Mouse (Mus musculus) kidney, adult 2 months (tissue): Measurements from ENCODE around the gene Cnnm2. TPM values are rescaled to one million over a fixed set of nuclear protein-coding genes. Genes with fewer than 3 reads are reported as not detected.
A peak's percentile ranks its signal among the peaks of the same experiment; 100 is the strongest.
"Not testable (repeated sequence)": the region's sequence is repeated elsewhere in the genome, so short reads cannot be mapped to it uniquely, and the experiment has no call there.

Experiments
- DNase-seq: peaks from one replicate; pipeline ENCODE4 v3.0.0; 2021
- H3K27ac ChIP-seq: fragments of 200-500 bp; 2 replicates; pipeline ENCODE4 v1.5.1; 2012; ENCODE audit warnings: low read depth, low read length, control low read depth, inconsistent platforms; ENCODE audit not compliant: insufficient read depth
- H3K27me3 ChIP-seq: fragments of 200-500 bp; replicated peaks from 2 replicates; pipeline ENCODE4 v1.6.1; 2012; ENCODE audit warnings: mild to moderate bottlenecking, moderate library complexity, low read length, inconsistent platforms; ENCODE audit not compliant: control insufficient read depth, insufficient read depth
- H3K36me3 ChIP-seq: fragments of 200-500 bp; 2 replicates; pipeline ENCODE4 v1.6.1; 2012; ENCODE audit warnings: mild to moderate bottlenecking, moderate library complexity, low read length, inconsistent platforms; ENCODE audit not compliant: control insufficient read depth, insufficient read depth
- H3K4me1 ChIP-seq: fragments of 200-500 bp; 2 replicates; pipeline ENCODE4 v1.6.1; 2011; ENCODE audit warnings: low read length; ENCODE audit not compliant: control insufficient read depth, insufficient read depth
- H3K4me3 ChIP-seq: fragments of 200-500 bp; 2 replicates; pipeline ENCODE4 v1.5.1; 2011; ENCODE audit warnings: mild to moderate bottlenecking, low read depth, low read length, control low read depth; ENCODE audit not compliant: insufficient read depth
- CTCF ChIP-seq: fragments of 200-500 bp; conservative IDR thresholded peaks from 2 replicates; pipeline ENCODE4 v1.5.1; 2011; ENCODE audit warnings: low read depth, mild to moderate bottlenecking, control low read depth, low read length, moderate library complexity, mixed read lengths; ENCODE audit not compliant: insufficient read depth, insufficient read length
- POLR2A ChIP-seq: fragments of 200-500 bp; IDR thresholded peaks from one replicate; pipeline ENCODE4 v1.6.1; 2011; ENCODE audit warnings: low read depth, low read length, control low read depth
- WGBS: fragments of 180-500 bp; shearing (Covaris S2); methylation state at CpG from one replicate; pipeline ENCODE4 v1.1.7; 2018; 5-methylcytosine and 5-hydroxymethylcytosine counted together
- polyA plus RNA-seq: library from polyadenylated mRNA; depleted of rRNA; stranded (reverse); fragments of >200 nt; gene quantifications from 2 replicates; pipeline ENCODE4 v1.2.3, GENCODE M21; 2012

The Cnnm2 gene
- polyA plus RNA-seq, 1 experiment = 26.4 TPM

DNA sequence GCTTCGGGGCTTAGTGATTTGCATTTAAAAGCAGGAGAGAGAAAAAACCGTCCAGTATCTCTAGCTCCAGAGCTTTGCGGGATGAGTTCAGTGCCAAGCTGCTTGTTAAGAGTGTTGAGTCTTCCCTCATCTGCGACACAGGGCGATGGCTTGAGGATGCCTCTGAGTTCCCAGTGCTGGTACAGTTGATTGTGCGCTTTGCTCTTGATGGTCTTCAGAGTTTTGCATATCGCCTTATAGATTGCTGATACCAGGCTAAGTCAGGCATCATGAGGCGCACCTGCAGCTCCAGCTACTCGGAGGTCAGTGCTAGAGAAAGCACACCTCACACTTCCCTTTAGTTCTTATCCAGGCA is 3.3 kb downstream of the Cnnm2 start:
- WGBS = 63% methylated on average over 9 of the region's 9 CpGs
- no peak for DNase-seq
- TF ChIP-seq CTCF (no peak), POLR2A (no peak)
- no peak overlapping the region for H3K27ac ChIP-seq
- H3K27me3 ChIP-seq = no peaks in the 10 kb centered on the region
- peak overlapping the region; percentile 40 for H3K4me3 ChIP-seq
- H3K4me1 ChIP-seq = peaks cover 21% of the 10 kb centered on the region; the same call in 1 of the 2 replicates
- H3K36me3 ChIP-seq = no peaks in the 10 kb centered on the region

DNA sequence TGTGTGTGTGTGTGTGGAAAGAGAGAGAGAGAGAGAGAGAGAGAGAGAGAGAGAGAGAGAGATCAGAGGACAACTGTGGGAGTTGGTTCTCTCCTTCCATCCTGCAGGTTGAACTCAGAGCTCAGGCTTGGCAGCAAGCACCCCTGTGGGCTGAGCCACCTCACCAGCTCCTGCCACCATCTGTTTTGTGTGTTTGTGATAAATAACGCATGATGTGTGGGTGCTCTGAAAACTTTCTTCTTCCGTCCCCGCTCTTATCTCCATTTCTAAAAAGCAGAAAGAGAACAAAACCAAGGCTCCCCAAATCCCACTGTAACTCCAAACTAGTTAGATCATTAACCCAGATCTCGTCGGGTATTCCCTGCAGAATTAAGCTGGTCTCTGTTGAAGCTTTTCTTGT is 4.7 kb downstream of the Cnnm2 start:
- no peaks in the 10 kb centered on the region for H3K36me3 ChIP-seq
- DNase-seq = no peak
- H3K27ac ChIP-seq = no peak overlapping the region
- no peak overlapping the region for H3K4me3 ChIP-seq
- peaks cover 23% of the 10 kb centered on the region; the same call in 1 of the 2 replicates for H3K4me1 ChIP-seq
- WGBS = 47% methylated on average over 5 of the region's 5 CpGs
- no peak for TF ChIP-seq POLR2A
- TF ChIP-seq CTCF = no peak
- H3K27me3 ChIP-seq = no peaks in the 10 kb centered on the region

DNA sequence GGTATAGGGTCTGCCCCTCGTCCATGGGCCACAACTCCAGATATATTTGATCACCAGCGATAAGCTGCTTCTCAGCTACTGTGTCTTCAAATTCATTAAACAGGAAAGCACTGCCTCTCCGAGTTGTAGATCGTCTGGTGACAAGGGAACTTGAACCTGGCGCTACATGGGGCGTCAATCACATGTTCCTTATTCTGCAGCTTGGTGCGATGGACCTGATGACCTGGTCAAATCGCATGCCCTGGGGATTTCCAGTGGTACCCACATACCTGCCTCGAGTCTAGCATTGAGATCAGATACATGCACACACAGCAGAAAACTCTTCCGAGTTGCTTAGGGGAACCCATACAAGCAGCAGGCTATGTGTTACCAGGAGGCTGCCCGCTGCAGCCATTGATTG is 8.4 kb downstream of the Cnnm2 start:
- DNase-seq = no peak
- Histone ChIP-seq H3K27me3 (no peaks in the 10 kb centered on the region), H3K4me1 (peaks cover 13% of the 10 kb centered on the region; the same call in 1 of the 2 replicates), H3K36me3 (no peaks in the 10 kb centered on the region), H3K27ac (no peak overlapping the region), H3K4me3 (no peak overlapping the region)
- no peak for TF ChIP-seq CTCF
- no peak for TF ChIP-seq POLR2A
- 72% methylated on average over 11 of the region's 11 CpGs for WGBS

DNA sequence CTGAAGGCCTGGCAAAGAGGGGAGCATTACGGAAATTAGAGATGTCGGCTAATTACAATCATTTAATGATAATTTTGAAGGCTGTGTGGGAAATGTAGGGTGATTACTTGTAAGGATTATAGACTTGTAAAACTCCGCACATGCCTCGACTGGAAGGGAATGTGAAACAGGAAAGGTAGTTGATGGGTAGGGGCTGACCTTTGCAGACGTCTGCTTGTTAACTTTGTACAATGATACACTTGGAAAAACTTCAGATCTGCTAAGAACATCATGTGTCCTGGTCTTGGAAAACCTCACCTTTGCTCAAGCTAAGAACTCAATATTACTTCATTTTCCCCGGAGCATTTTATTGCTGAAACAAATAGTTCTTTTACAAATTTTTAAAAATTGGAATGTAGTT is 10.4 kb downstream of the Cnnm2 start:
- Histone ChIP-seq H3K27me3 (no peaks in the 10 kb centered on the region), H3K4me1 (peaks cover 11% of the 10 kb centered on the region; the same call in 1 of the 2 replicates), H3K4me3 (no peak overlapping the region), H3K36me3 (no peaks in the 10 kb centered on the region), H3K27ac (no peak overlapping the region)
- no peak for DNase-seq
- 63% methylated on average over 6 of the region's 6 CpGs for WGBS
- TF ChIP-seq CTCF (no peak), POLR2A (no peak)

DNA sequence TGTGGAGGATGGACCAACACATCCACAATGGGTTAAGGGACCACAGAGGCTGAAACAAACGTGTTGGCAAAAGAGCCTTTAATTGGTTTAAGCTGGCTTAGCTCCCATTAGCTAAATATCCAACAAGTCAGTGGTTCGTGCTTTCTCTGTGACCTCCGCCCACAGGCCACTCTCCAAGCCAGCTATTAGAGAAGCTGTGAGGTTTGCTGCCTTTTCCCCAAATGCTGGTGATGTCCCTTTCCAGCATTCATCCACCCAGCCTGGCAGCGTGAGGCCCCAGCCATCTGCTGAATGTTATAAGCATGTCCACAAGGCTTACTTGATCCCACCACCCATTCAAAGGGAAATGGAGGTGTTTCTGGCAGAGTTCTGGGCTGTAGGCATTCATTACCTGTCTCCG is 15.0 kb downstream of the Cnnm2 start:
- Histone ChIP-seq H3K27ac (no peak overlapping the region), H3K4me1 (peaks cover 5% of the 10 kb centered on the region; the same call in 1 of the 2 replicates), H3K36me3 (no peaks in the 10 kb centered on the region), H3K27me3 (no peaks in the 10 kb centered on the region), H3K4me3 (no peak overlapping the region)
- DNase-seq = no peak
- TF ChIP-seq CTCF = no peak
- no peak for TF ChIP-seq POLR2A
- WGBS = 66% methylated on average over 5 of the region's 5 CpGs

DNA sequence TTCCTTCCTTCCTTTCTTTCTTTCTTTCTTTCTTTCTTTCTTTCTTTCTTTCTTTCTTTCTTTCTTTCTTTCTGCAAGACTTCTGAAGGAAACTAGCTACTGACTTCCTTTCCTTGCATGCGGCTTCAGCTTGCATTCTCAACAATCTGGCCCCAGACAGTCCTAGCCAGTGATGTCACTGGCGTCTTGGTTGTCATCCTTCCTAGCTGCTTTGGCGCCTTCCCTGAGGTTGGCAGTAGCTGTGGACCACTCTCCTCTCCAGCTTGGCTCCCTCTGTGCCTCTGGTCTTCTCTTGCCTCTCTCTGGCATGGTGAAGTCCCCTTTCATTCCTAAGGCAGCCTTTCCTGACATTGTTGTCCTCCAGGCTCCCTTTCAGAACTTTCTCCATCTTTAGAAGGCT is 15.5 kb downstream of the Cnnm2 start:
- Histone ChIP-seq H3K27me3 (no peaks in the 10 kb centered on the region), H3K4me1 (peaks cover 2% of the 10 kb centered on the region; the same call in 1 of the 2 replicates), H3K4me3 (no peak overlapping the region), H3K27ac (no peak overlapping the region), H3K36me3 (no peaks in the 10 kb centered on the region)
- 85% methylated on average over 3 of the region's 3 CpGs for WGBS
- TF ChIP-seq POLR2A (no peak), CTCF (no peak)
- DNase-seq = no peak

DNA sequence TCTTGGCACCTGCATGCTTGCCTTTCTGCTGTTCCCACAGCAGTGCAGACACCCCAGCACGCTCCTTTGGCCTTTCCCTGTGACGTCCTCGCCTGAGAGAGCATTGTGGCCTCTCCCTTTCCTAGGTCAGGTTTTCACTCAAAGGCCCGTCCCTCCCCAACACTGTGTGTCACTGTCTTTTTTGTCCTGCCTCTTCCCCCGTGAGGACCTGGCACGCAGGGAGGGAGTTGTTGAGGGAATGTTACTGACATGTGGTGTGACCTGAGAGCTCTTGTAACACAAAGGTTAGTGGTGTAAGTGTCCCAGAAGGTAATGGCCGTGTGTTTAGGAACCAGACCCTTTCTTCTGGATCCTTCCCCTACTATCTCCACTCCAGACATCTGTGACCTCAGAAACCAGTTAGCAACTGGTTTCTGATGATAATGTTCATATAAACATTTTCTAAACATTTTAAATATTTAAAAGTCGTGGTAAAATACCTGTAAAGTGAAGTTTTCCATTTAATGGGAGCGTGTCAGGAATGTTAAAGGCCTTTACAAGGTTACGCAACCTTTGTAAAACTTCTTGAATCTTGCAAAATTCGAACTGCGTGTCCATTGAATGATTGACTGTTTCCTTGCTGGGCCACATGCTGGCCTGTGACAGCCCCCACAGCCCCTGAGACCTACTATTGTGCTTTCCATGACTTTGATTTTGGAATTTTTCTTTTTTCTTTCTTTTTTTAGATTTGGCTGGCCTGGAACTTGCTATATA is 16.7 kb downstream of the Cnnm2 start:
- no peak overlapping the region for H3K27ac ChIP-seq
- TF ChIP-seq POLR2A (no peak), CTCF (no peak)
- H3K27me3 ChIP-seq = no peaks in the 10 kb centered on the region
- H3K4me1 ChIP-seq = no peaks in the 10 kb centered on the region
- no peak for DNase-seq
- WGBS = 73% methylated on average over 12 of the region's 12 CpGs
- no peaks in the 10 kb centered on the region for H3K36me3 ChIP-seq
- no peak overlapping the region for H3K4me3 ChIP-seq

DNA sequence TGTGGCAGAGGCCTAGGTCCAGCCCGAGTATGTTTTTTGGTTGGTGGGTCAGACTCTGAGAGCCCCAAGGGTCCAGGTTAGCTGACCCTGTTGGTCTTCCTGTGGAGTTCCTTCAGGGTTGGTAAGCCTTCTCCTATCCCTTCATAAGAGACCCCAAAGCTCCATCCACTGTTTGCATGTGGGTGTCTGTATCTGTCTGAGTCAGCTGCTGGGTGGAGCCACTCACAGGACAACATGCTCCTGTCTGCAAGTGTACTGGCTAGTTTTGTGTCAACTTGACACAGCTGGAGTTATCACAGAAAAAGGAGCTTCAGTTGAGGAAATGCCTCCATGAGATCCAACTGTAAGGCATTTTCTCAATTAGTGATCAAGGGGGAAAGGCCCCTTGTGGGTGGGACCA is 17.7 kb downstream of the Cnnm2 start:
- not testable (repeated sequence) for H3K4me3 ChIP-seq, H3K36me3 ChIP-seq, DNase-seq, H3K4me1 ChIP-seq, H3K27ac ChIP-seq, H3K27me3 ChIP-seq
- WGBS = 95% methylated on average over 1 of the region's 1 CpGs
